Mouse (Mus musculus): ENCODE measurements around the gene Slc34a1.

- TF ChIP-seq CTCF (IDR thresholded peaks at IDR 0.05; ENCODE audit: low read depth, low read length) (peak; percentile 77), TAL1 (conservative IDR thresholded peaks at IDR 0.05; ENCODE audit: low read depth, low read length) (no peak), POLR2AphosphoS5 (IDR thresholded peaks at IDR 0.05; ENCODE audit: insufficient replicate concordance, low read depth, low read length) (no peak)
Observed at GRCm38 (mm10) chr13:55404853-55405782, 7.1 kb downstream of the Slc34a1 start.
